ENCODE assay signal across 11 mouse cellular contexts in genomic region chr11:3483980-3484642, GRCm38 (mm10). TPM values are rescaled to one million over a fixed set of nuclear protein-coding genes. Genes with fewer than 3 reads are reported as not detected.
DNase-seq lines count a peak whose midpoint lies in the region; ATAC-seq lines count a peak whose summit lies in the region.
"Had no signal": no experiment of that assay in that cellular context is flagged by ENCODE, and none has a peak within 500 bp of the region (broad histone marks: within the 10 kb centered on the region; RNA-seq: fewer than 3 reads in every experiment).

No protein-coding gene starts in this region.

- H3K4me3 ChIP-seq in limb, embryonic 12.5 days (replicated peaks): no peak overlapping the region
- H3K4me3 ChIP-seq in limb, embryonic 10.5 days: no peak overlapping the region
- no peak overlapping the region for H3K4me3 ChIP-seq in hindbrain, embryonic 16.5 days (ENCODE audit: low read length)
- H3K4me3 ChIP-seq: stomach, embryonic 15.5 days had no signal

- no peaks in the 10 kb centered on the region for H3K27me3 ChIP-seq in limb, embryonic 12.5 days
- H3K27me3 ChIP-seq in limb, embryonic 10.5 days (ENCODE audit: low read depth, poor library complexity, severe bottlenecking): no peaks in the 10 kb centered on the region
- H3K27me3 ChIP-seq in hindbrain, embryonic 16.5 days (replicated peaks; ENCODE audit: control insufficient read depth, insufficient read depth, low read length): no peaks in the 10 kb centered on the region
- H3K27me3 ChIP-seq: stomach, embryonic 15.5 days had no signal

- ATAC-seq in limb, embryonic 12.5 days (ENCODE audit: insufficient number of reproducible peaks, insufficient read depth, low FRiP score, low TSS enrichment, low read depth): no peak
- ATAC-seq in hindbrain, embryonic 16.5 days: peak; percentile 95
- ATAC-seq in erythroid progenitor cell, adult 5-6 weeks (replicated peaks; ENCODE audit: low FRiP score, poor library complexity, severe bottlenecking): no peak

- 63% methylated on average over 11 of the region's 11 CpGs for whole genome bisulfite sequencing in limb, embryonic 12.5 days
- WGBS in limb, embryonic 10.5 days: 73% methylated on average over 11 of the region's 11 CpGs
- 39% methylated on average over 11 of the region's 11 CpGs for WGBS in hindbrain, embryonic 16.5 days

- H3K9me3 ChIP-seq in limb, embryonic 12.5 days: no peaks in the 10 kb centered on the region
- H3K9me3 ChIP-seq in limb, embryonic 10.5 days (replicated peaks): no peaks in the 10 kb centered on the region
- H3K9me3 ChIP-seq in hindbrain, embryonic 16.5 days (ENCODE audit: control insufficient read depth, low read length): no peaks in the 10 kb centered on the region
- H3K9me3 ChIP-seq: G1E; stomach, embryonic 15.5 days had no signal

- no peaks in the 10 kb centered on the region for H3K36me3 ChIP-seq in limb, embryonic 12.5 days
- no peaks in the 10 kb centered on the region for H3K36me3 ChIP-seq in limb, embryonic 10.5 days
- H3K36me3 ChIP-seq in hindbrain, embryonic 16.5 days (ENCODE audit: control insufficient read depth, insufficient read depth, low read length): no peaks in the 10 kb centered on the region
- H3K36me3 ChIP-seq: G1E; stomach, embryonic 15.5 days had no signal

- DNase-seq in adrenal gland, adult (ENCODE audit: inconsistent age in 2 of 2, low spot score in 1 of 2): peak; percentile 34 to 71
- DNase-seq in adrenal gland, postnatal 4 days (ENCODE audit: low spot score in 2 of 2): no peak
- no peak for DNase-seq in limb, embryonic 10.5 days (ENCODE audit: low spot score)
- peak; percentile 33 for DNase-seq in left cerebral cortex, postnatal 4 days
- no peak for DNase-seq in ovary, adult 18-20 months (ENCODE audit: low spot score)

- no peak overlapping the region for H3K27ac ChIP-seq in limb, embryonic 12.5 days
- H3K27ac ChIP-seq in limb, embryonic 10.5 days: no peak overlapping the region
- H3K27ac ChIP-seq in hindbrain, embryonic 16.5 days (ENCODE audit: low read depth, low read length): peak overlapping the region; percentile 72
- H3K27ac ChIP-seq: stomach, embryonic 15.5 days had no signal

- H3K4me2 ChIP-seq in limb, embryonic 12.5 days: no peak overlapping the region
- no peak overlapping the region for H3K4me2 ChIP-seq in hindbrain, embryonic 16.5 days (ENCODE audit: low read length)
- H3K4me2 ChIP-seq: stomach, embryonic 15.5 days had no signal

- peaks cover 12% of the 10 kb centered on the region for H3K4me1 ChIP-seq in limb, embryonic 12.5 days (replicated peaks)
- H3K4me1 ChIP-seq in limb, embryonic 10.5 days: peaks cover 8% of the 10 kb centered on the region
- no peaks in the 10 kb centered on the region; the same call in 1 of the 2 replicates for H3K4me1 ChIP-seq in hindbrain, embryonic 16.5 days (ENCODE audit: control insufficient read depth, insufficient read depth, low read depth, low read length)

- intact Hi-C loops in left cerebral cortex, postnatal 4 days (cut with DNase I): no loop called here

- H3K9ac ChIP-seq in limb, embryonic 12.5 days (replicated peaks): peak overlapping the region; percentile 31; the same call in 1 of the 2 replicates
- H3K9ac ChIP-seq in hindbrain, embryonic 16.5 days (ENCODE audit: low read depth, low read length): no peak overlapping the region
- H3K9ac ChIP-seq: stomach, embryonic 15.5 days had no signal

RNA-seq across cellular contexts. Expression of gene Pla2g3, which starts 4.0 kb away (rescaled TPM):
- under 1 TPM; 0.20 to 0.22 TPM for total RNA-seq in adrenal gland, postnatal 4 days (2021)
- 0.45 and 0.53 TPM in 2 replicates for polyA plus RNA-seq in limb, embryonic 12.5 days (2016; fragmentation: Nextera tagmentation; extraction: Ambion mirVana)
- 1.2 and 1.5 TPM in 2 replicates for polyA plus RNA-seq in limb, embryonic 10.5 days (2016; fragmentation: Nextera tagmentation; extraction: Ambion mirVana)
- 4.0 and 9.2 TPM in 2 replicates for polyA plus RNA-seq in hindbrain, embryonic 16.5 days (2015; fragmentation: Nextera tagmentation; extraction: Ambion mirVana)
- 10 to 100 TPM; 14.6 to 15.4 TPM for total RNA-seq in left cerebral cortex, postnatal 4 days (2021)
- not detected in 2 replicates for total RNA-seq in erythroid progenitor cell, adult 5-6 weeks (2015; ENCODE audit: low replicate concordance)
- not detected in 2 replicates for total RNA-seq in erythroid progenitor cell, adult 5-6 weeks (2017; ENCODE audit: low replicate concordance)
- total RNA-seq: gastrocnemius, adult 8-10 months had no signal
- polyA plus RNA-seq: G1E had no signal

RNA-seq across cellular contexts. Expression of gene Inpp5j, which starts 20.5 kb away (rescaled TPM):
- 1 to 10 TPM; 1.8 to 2.2 TPM for total RNA-seq in adrenal gland, postnatal 4 days (2021)
- polyA plus RNA-seq in limb, embryonic 12.5 days (2016; fragmentation: Nextera tagmentation; extraction: Ambion mirVana): 0.10 TPM in 1 of 2 replicates, not detected in the other
- polyA plus RNA-seq in limb, embryonic 10.5 days (2016; fragmentation: Nextera tagmentation; extraction: Ambion mirVana): 0.06 and 0.09 TPM in 2 replicates
- 12.5 and 13.9 TPM in 2 replicates for polyA plus RNA-seq in hindbrain, embryonic 16.5 days (2015; fragmentation: Nextera tagmentation; extraction: Ambion mirVana)
- total RNA-seq in left cerebral cortex, postnatal 4 days (2021): 10 to 100 TPM; 15.5 to 20.3 TPM
- total RNA-seq in erythroid progenitor cell, adult 5-6 weeks (2015; ENCODE audit: low replicate concordance): 1.3 TPM in 1 of 2 replicates, not detected in the other
- not detected in 2 replicates for total RNA-seq in erythroid progenitor cell, adult 5-6 weeks (2017; ENCODE audit: low replicate concordance)
- polyA plus RNA-seq: G1E had no signal

RNA-seq across cellular contexts. Expression of gene Selenom, which starts 30.4 kb away (rescaled TPM):
- total RNA-seq in adrenal gland, postnatal 4 days (2021): 10 to 100 TPM; 50.1 to 58.0 TPM
- 79.4 and 80.2 TPM in 2 replicates for polyA plus RNA-seq in limb, embryonic 12.5 days (2016; fragmentation: Nextera tagmentation; extraction: Ambion mirVana)
- polyA plus RNA-seq in limb, embryonic 10.5 days (2016; fragmentation: Nextera tagmentation; extraction: Ambion mirVana): 24.4 and 35.0 TPM in 2 replicates
- 176 and 225 TPM in 2 replicates for polyA plus RNA-seq in hindbrain, embryonic 16.5 days (2015; fragmentation: Nextera tagmentation; extraction: Ambion mirVana)
- total RNA-seq in left cerebral cortex, postnatal 4 days (2021): 100 to 1,000 TPM; 163 to 165 TPM
- total RNA-seq in erythroid progenitor cell, adult 5-6 weeks (2015; ENCODE audit: low replicate concordance): 1.8 TPM in 1 of 2 replicates, not detected in the other
- total RNA-seq in erythroid progenitor cell, adult 5-6 weeks (2017; ENCODE audit: low replicate concordance): 3.3 TPM in 1 of 2 replicates, not detected in the other
- total RNA-seq: G1E had no signal
- polyA plus RNA-seq: G1E had no signal

RNA-seq across cellular contexts. Expression of gene Rnf185, which starts 31.9 kb away (rescaled TPM):
- 10 to 100 TPM; 33.7 to 35.6 TPM for total RNA-seq in adrenal gland, postnatal 4 days (2021)
- polyA plus RNA-seq in limb, embryonic 12.5 days (2016; fragmentation: Nextera tagmentation; extraction: Ambion mirVana): 35.4 and 36.8 TPM in 2 replicates
- polyA plus RNA-seq in limb, embryonic 10.5 days (2016; fragmentation: Nextera tagmentation; extraction: Ambion mirVana): 37.7 and 47.1 TPM in 2 replicates
- polyA plus RNA-seq in hindbrain, embryonic 16.5 days (2015; fragmentation: Nextera tagmentation; extraction: Ambion mirVana): 43.0 and 46.2 TPM in 2 replicates
- 10 to 100 TPM; 23.5 to 24.7 TPM for total RNA-seq in left cerebral cortex, postnatal 4 days (2021)
- total RNA-seq in erythroid progenitor cell, adult 5-6 weeks (2015; ENCODE audit: low replicate concordance): 0.72 and 3.4 TPM in 2 replicates
- total RNA-seq in erythroid progenitor cell, adult 5-6 weeks (2017; ENCODE audit: low replicate concordance): 0.23 and 0.77 TPM in 2 replicates

RNA-seq across cellular contexts. Expression of gene Smtn, which starts 56.3 kb away (rescaled TPM):
- 10 to 100 TPM; 72.9 to 75.1 TPM for total RNA-seq in adrenal gland, postnatal 4 days (2021)
- 46.4 and 46.8 TPM in 2 replicates for polyA plus RNA-seq in limb, embryonic 12.5 days (2016; fragmentation: Nextera tagmentation; extraction: Ambion mirVana)
- 43.0 and 52.8 TPM in 2 replicates for polyA plus RNA-seq in limb, embryonic 10.5 days (2016; fragmentation: Nextera tagmentation; extraction: Ambion mirVana)
- 15.2 and 21.8 TPM in 2 replicates for polyA plus RNA-seq in hindbrain, embryonic 16.5 days (2015; fragmentation: Nextera tagmentation; extraction: Ambion mirVana)
- total RNA-seq in left cerebral cortex, postnatal 4 days (2021): 10 to 100 TPM; 15.0 to 17.6 TPM
- 6.1 TPM in 1 of 2 replicates, not detected in the other for total RNA-seq in erythroid progenitor cell, adult 5-6 weeks (2015; ENCODE audit: low replicate concordance)
- 0.39 and 2.9 TPM in 2 replicates for total RNA-seq in erythroid progenitor cell, adult 5-6 weeks (2017; ENCODE audit: low replicate concordance)
- total RNA-seq: G1E had no signal
- polyA plus RNA-seq: G1E had no signal

Comparison
In these comparisons a context has a peak if more than half of its experiments do, and no peak if none do; other contexts are left out.
1. DNase-seq: peak in adrenal gland, adult (2 of 2) and left cerebral cortex, postnatal 4 days (single experiment); none in adrenal gland, postnatal 4 days (0 of 2), limb, embryonic 10.5 days (single experiment) and ovary, adult 18-20 months (single experiment).
2. RNA of gene Pla2g3, which starts 4.0 kb away (total RNA-seq): 14.6 to 15.4 TPM in left cerebral cortex, postnatal 4 days; 0.20 to 0.22 TPM in adrenal gland, postnatal 4 days and not detected in erythroid progenitor cell, adult 5-6 weeks; every median in the first group is over 10 times any median in the second.
3. RNA of gene Inpp5j, which starts 20.5 kb away (total RNA-seq): 15.5 to 20.3 TPM in left cerebral cortex, postnatal 4 days; 1.8 to 2.2 TPM in adrenal gland, postnatal 4 days and 1.3 TPM in erythroid progenitor cell, adult 5-6 weeks; every median in the first group is over 4 times any median in the second.
4. RNA of gene Selenom, which starts 30.4 kb away (total RNA-seq): 163 to 165 TPM in left cerebral cortex, postnatal 4 days and 50.1 to 58.0 TPM in adrenal gland, postnatal 4 days; 1.8 to 3.3 TPM in erythroid progenitor cell, adult 5-6 weeks; every median in the first group is over 10 times any median in the second.